Mouse (Mus musculus): ENCODE measurements around the gene Arid3b.

DNA sequence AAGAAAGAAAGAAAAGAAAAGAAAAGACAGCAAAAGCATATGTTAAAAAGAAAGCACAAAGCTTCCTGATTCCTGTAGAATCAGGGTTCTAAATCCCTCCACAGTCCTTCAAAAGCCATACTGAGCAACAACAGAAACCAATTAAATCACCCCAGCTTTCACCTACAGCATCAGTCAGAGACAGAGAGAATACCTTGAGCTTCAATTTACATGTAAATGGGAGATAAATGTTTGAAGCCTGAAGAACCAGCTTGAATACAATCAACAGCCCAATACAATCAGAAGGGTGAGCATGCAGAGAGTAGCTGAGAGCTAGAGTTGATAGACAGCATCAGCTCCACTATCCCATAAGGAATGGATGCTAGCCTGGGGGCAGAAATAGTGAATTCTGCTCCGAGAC, 46.8 kb upstream of the Arid3b start:
- TF ChIP-seq CTCF (IDR thresholded peaks at IDR 0.05; ENCODE audit: low read depth, low read length) (no peak), POLR2A (IDR thresholded peaks at IDR 0.05; ENCODE audit: insufficient read depth, low read length) (no peak), EP300 (IDR thresholded peaks at IDR 0.05; ENCODE audit: insufficient read depth, low read depth, low read length) (no peak)

Data from ES-Bruce4 (cell line).